Mouse (Mus musculus) gastrocnemius, postnatal 25 days (tissue): ENCODE measurements around the gene Gabpb2. TPM values are rescaled to one million over a fixed set of nuclear protein-coding genes. Genes with fewer than 3 reads are reported as not detected.

Source experiments
- DNase-seq: peaks from one replicate; pipeline ENCODE4 v3.0.0; 2022
- total RNA-seq, 2 experiments: library from RNA; stranded (reverse); gene quantifications; 1 replicate in 1 of 2; 2 replicates in 1 of 2; pipeline ENCODE4 v1.2.3; 2021

Gabpb2 gene
- total RNA-seq, 2 experiments from 2014 or later = 8.2 to 8.3 TPM

DNA sequence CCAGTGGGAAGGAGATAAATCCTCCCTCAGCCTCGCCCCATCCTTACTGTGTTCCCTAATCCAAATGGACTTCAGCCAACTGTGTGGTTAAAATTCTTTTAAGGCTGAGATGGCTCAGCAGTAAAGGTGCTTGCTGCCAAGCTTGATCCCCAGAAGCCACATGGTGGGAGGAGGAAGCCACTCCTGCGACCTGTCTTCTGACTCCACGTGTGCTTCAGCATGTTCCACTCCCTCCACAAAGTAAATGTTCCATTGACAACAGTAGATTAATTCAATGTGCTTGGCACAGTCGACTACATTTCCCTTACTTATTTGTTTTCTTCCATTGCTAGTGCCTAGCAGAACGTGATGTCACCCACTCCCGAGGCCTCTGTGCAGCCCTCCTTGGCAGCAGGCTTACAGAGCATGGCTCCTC, 23.0 kb downstream of the Gabpb2 start:
- no peak for DNase-seq

GRCm38 (mm10) chr3:95186888-95187287, 30.8 kb downstream of the Gabpb2 start:
- DNase-seq = no peak

- no peak for DNase-seq
These were observed 31.6 kb downstream of the Gabpb2 start for GRCm38 (mm10) chr3:95186100-95186499.

DNA sequence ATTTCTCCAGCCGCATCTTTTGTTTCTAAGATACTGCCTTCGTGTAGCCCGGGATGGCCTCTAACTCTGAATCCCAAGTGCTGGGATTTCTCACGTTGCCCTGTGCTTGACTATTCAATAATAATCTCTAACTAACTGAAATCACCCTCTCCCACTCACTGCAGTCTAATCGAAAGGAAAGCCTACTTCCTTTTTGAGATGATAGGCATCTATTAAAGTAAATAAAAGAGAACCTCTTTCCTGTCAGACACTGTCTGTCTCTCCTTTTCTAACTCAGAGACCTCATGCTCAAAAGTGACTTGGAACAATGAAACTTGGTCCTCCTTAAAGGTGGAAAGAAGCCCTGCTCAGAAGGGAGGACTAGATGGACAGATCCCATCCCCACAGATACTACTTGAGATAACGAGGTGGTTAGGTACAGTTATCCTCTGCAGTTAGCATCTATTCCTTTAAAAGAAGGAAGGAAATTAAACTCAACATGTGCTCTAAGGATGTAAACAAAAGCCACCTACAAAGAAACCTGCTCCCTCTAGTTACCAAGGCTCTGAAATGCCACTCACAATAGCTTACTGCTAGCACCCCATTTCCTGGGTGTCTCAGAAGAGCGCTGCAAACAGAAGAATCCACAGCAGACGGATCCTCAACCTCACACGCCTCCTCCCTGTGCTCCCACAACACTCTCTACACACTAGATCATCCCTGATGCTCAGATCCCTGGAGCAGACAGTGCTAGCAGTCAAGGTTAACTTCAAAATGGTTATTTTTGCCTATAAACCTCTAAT, 32.7 kb downstream of the Gabpb2 start:
- DNase-seq = no peak

- DNase-seq = no peak
These were observed 35.9 kb downstream of the Gabpb2 start for GRCm38 (mm10) chr3:95181841-95182240.

DNA sequence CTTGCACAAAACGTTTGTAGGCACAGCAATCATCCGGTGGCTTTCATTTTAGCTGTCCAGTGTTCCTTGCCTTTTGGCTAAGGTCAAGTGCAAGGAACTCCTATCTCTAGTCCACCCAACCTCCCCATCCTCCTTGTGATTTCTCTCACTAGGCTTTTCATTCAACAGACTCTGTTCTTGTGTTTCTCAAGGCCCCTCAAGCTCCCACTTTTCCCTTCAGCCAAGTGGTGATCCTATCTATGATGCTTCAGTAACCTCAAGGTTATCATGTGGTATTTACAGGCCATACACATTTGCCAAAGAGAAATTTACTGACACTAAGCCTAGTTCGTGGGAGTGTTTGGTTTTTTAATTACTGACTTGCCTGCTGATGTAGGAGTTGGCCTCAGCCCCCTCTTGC, 37.8 kb downstream of the Gabpb2 start:
- no peak for DNase-seq

DNA sequence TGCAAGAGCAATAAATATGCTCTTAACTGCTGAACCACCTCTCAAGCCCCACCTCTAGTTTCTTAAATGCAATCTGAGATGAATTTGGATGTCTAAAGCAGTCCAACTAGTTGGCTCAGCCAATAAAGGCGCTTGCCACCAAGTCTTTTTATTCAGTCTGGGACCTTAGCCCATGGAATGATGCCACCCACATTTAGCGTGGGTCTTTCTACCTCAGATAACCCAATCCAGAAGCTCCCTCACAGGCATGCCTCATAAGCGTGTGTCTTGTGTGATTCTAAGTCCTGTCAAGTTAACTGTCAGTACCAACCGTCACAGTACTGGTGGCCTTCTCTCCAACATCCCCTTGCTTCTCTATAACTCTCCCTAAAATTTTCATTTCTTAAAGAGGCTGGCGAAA, 38.8 kb downstream of the Gabpb2 start:
- no peak for DNase-seq

DNA sequence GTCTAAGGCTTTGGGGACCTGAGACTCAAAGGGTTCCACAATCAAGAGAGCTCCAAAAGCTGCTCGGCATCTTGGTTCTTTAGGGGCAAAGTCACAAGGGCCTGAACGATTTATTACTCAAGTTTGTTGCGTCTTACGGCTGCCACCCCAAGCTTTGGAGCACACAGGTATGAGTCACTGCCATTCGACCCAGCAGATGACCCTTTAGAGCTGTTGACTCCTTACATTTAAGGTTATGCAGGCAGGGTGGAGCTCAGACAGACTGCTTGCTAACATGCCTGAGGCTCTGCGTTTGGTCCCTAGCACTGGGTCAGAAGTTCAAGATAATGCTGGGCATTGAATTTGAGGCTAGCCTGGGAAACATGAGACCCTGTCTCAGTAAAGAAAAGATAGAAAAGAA, 40.1 kb downstream of the Gabpb2 start:
- no peak for DNase-seq

DNA sequence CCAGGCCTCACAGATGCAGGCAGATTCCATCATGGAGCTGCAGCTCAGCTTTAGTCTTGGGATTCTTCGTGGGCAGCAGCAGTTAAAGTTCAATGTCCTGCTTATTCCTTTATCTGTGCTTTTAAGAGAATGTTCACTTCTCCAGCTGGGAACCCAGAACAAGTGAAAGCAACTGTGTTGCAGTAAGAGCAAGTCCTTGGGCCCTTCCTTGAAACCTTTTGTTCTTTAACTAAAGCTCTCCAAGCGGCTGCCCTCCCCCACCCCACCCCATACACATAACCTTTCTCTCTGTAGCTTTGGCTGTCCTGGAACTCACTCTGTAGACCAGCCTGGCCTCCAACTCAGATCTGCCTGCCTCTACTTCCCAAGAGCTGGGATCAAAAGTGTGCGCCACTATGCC, 41.2 kb downstream of the Gabpb2 start:
- no peak for DNase-seq

DNA sequence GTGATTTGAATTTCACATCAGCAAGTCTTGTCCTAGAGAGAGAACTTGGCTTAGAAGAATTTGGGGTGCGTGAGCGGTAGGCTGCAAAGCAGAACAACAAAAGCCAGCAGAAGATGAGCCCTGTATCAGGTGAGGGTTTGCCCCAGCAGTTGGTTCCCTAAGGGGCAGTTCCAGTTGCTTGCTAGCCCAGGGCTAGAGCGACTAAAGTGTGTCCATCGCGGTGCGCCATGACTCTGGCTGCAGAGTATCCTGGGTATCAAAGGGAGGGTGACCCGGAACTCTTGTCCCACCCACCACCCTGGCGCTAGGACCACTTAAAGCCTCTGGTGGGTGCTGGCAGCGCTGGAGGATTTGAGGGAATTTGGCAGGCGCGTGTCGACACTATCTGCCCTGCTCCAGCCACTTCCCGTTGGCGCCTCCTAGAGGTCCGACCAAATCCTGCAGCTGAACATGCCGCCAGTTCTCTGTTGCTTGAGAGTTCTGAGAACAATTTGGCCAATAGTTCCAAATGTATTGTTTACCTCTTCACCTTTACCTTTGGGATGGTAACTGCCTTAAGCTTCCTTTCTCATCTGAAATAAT, 43.6 kb downstream of the Gabpb2 start:
- peak; percentile 79 for DNase-seq

DNA sequence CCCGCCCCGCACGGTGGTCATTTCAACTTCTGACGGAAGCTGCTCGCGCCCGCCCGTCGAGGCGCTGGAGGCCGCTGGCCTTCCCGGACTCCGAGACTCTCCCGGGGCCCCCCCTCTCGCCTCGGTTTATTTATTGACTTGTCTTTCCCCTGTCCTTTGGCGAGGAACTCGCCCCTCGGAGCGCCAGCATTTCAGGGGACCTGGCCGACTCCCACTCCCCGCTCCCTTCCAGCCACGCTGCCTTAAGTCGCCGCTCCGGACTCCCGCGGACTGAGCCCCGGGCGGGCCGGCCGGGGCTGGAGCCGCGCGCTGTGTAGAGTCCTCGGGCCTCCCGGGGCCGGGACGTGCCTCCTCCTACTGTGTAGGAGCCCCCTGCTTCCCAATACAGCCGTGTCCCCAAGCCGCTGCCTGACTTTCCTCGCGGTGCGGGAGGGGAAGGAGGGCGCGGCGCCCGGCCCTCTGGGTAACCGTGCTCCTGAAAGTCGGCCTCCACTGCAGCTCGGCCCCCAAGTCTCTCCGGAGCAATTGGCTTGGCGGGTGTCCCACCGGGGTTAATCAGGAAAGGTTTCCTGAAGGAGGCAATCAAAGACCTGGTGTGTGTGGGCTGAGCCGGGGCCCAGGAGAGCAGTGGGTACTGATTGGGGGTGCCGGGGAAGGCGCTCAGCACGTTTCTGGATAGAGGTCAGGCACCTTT, 44.3 kb downstream of the Gabpb2 start:
- peak; percentile 39 for DNase-seq

DNA sequence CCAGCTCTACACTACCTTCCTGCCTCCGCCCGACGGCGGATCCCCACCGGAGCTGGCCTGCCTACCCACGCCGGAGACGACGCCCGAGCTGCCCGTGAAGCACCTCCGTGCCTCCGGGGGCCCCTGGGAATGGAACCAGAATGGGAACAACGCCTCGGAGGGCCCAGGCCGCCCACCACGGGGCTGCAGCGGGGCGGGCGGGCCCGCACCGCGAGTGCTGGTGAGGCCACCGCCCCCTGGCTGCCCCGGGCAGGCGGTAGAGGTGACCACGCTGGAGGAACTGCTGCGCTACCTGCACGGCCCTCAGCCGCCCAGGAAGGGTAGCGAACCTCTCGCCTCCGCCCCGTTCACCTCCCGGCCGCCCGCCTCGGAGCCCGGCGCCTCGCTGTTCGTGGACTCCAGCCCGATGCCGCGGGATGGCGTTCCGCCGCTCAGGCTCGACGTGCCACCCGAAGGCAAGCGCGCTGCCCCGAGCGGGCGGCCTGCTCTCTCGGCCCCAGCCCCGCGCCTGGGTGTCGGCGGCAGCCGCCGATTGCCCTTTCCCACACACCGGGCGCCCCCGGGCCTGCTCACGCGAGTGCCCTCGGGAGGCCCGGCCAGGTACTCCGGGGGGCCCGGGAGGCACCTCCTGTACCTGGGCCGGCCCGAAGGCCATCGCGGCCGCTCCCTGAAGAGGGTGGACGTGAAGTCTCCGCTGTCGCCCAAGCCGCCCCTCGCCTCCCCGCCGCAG, 45.0 kb downstream of the Gabpb2 start:
- DNase-seq = no peak

GRCm38 (mm10) chr3:95171105-95171504, 46.6 kb downstream of the Gabpb2 start:
- no peak for DNase-seq

DNA sequence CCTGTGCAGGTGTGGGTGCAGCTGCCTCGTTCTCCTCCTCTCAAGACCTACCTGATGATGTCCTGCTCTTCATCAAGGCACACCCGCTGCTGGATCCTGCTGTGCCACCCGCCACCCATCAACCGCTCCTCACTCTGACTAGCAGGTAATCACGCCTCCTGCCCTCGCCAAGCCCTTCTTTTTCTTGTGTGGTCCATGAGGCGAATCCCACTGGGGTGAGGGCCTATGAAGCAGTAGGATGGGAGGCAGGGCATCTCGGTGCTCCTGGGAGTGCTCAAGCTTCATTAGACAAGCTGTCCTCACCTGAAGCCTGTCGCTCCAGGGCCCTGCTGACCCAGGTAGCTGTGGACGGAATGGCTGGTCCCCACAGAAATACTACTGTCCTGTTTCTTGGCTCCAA, 47.7 kb downstream of the Gabpb2 start:
- no peak for DNase-seq

- no peak for DNase-seq
These were observed 52.9 kb downstream of the Gabpb2 start for GRCm38 (mm10) chr3:95164840-95165239.

DNA sequence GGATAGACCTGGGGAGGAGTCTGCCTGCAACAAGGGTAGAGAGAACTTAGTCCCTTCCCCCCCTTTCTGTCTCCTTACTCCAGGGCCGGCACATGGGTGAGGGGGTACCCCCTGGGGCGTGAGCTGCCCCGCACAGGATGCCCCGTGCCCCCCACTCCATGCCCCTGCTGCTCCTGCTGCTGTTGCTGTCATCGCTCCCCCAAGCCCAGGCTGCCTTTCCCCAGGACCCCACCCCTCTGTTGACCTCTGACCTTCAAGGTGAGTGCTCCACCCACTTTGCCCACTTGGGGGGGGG, 53.5 kb downstream of the Gabpb2 start:
- DNase-seq = no peak

- peak; percentile 91 for DNase-seq
These were observed 54.1 kb downstream of the Gabpb2 start for GRCm38 (mm10) chr3:95163419-95164255.

DNA sequence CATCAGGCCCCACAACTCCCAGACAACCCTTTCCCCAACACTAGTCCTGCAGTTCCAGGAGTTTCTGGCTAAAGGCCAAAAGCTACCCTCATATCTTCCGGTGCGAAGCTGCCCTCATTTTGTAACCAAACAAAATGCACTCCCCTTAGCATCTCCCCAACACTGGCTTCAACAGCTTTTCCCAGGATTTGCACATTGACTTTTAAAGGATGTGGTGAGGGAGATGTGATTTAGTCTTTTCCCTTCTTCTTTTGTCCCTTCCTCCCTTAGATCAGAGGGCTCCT, 55.4 kb downstream of the Gabpb2 start:
- no peak for DNase-seq

DNA sequence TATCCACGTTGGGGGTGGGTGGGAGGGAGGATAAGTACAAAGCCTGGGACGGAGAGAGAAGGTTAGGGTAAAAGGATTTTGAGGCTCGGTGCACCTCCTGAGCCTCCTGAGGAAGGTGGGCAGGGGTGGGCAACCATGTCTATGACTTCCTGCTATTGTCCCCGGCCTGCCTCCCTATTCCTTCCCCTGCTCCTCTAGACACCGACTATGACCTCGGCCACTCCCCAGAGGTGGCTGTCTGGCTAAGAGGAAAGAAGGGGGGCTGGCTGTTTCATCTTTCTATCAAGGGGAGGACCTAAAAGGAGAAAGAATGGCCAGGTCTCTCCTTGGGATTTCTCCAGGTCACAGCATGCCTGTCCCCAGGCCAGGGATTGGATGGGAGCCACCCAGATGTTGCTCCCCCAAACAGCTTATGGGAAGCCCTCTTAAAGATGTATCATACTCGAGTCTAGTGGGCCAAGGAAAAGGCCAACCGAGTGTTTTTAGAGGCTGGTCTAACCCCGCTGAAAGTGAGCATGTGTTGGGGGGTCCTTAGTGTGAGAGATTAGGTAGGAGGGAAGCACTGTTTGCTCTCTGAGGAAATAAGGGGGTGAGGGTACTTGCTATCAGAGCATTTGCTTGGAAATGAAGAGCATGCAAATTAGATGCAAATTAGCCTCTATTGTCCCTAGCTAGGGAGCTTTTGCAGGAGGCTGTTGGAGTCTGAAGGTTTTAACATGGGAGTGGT, 55.9 kb downstream of the Gabpb2 start:
- DNase-seq = no peak

DNA sequence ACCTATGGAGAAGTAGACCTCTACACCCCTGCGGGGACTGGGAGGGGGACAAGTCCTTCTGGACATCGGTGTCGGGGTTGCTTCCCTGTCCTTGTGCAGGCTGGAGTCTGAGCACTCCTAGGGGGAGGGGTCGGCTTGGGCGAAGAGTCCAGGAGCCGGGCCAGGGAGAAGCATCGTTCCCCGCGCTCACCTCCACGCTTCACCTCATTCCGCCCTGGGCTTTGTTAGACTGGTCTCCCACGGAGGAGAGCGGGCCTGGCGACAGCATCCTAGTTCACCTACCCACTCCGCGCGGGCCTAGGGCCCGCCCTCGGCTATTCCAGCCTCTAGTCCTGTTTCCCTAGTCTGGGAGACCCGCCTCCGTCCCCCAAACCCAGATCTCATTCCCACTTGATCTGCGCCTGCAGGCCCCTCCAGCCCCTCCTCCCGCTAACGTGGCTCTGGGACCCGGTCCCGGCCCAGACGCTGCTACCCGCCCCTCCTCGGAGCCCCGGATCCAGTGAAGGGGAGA, 56.6 kb downstream of the Gabpb2 start:
- DNase-seq = no peak
